13 mouse cellular contexts compared by ENCODE assay signal in genomic region chr3:30104515-30105098, GRCm38 (mm10).
DNase-seq lines count a peak whose midpoint lies in the region; ATAC-seq and TF ChIP-seq lines count a peak whose summit lies in the region.
"Had no signal": no experiment of that assay in that cellular context is flagged by ENCODE, and none has a peak within 500 bp of the region (broad histone marks: within the 10 kb centered on the region; RNA-seq: fewer than 3 reads in every experiment).

No protein-coding gene starts in this region.

- WGBS in heart, embryonic 15.5 days: 41% methylated on average over 4 of the region's 4 CpGs
- WGBS in lung, postnatal 0 days: 46% methylated on average over 4 of the region's 4 CpGs
- 44% methylated on average over 4 of the region's 4 CpGs for WGBS in heart, postnatal 0 days

- peak overlapping the region; percentile 68 for H3K27ac ChIP-seq in heart, embryonic 15.5 days
- H3K27ac ChIP-seq in lung, postnatal 0 days (ENCODE audit: low read length): peak overlapping the region; percentile 79
- peak overlapping the region; percentile 80 for H3K27ac ChIP-seq in heart, postnatal 0 days (ENCODE audit: low read depth)
- H3K27ac ChIP-seq: forebrain, embryonic 13.5 days; liver, embryonic 14.5 days had no signal

- no peaks in the 10 kb centered on the region for H3K36me3 ChIP-seq in heart, embryonic 15.5 days
- no peaks in the 10 kb centered on the region for H3K36me3 ChIP-seq in lung, postnatal 0 days (ENCODE audit: insufficient read depth, low read length)
- no peaks in the 10 kb centered on the region for H3K36me3 ChIP-seq in heart, postnatal 0 days (replicated peaks; ENCODE audit: control insufficient read depth, insufficient read depth, low read length)

- peaks cover 14% of the 10 kb centered on the region; the same call in 1 of the 2 replicates for H3K4me1 ChIP-seq in heart, embryonic 15.5 days (replicated peaks)
- H3K4me1 ChIP-seq in lung, postnatal 0 days (ENCODE audit: insufficient read depth, low read depth, low read length): peaks cover 3% of the 10 kb centered on the region; the same call in 1 of the 2 replicates
- H3K4me1 ChIP-seq in heart, postnatal 0 days (ENCODE audit: control insufficient read depth, insufficient read depth): no peaks in the 10 kb centered on the region
- H3K4me1 ChIP-seq: forebrain, embryonic 13.5 days had no signal

- H3K4me2 ChIP-seq in heart, embryonic 15.5 days: peak overlapping the region; percentile 44
- peak overlapping the region; percentile 51; the same call in 1 of the 2 replicates for H3K4me2 ChIP-seq in lung, postnatal 0 days (replicated peaks; ENCODE audit: low read depth, low read length)
- peak overlapping the region; percentile 55 for H3K4me2 ChIP-seq in heart, postnatal 0 days (ENCODE audit: low read depth, low read length)
- H3K4me2 ChIP-seq: forebrain, embryonic 13.5 days had no signal

- no peak for ATAC-seq in heart, embryonic 15.5 days (replicated peaks; ENCODE audit: insufficient number of reproducible peaks, insufficient read depth, low FRiP score, low read depth)
- no peak for ATAC-seq in lung, postnatal 0 days
- no peak for ATAC-seq in heart, postnatal 0 days (ENCODE audit: insufficient read depth, low read depth)
- no peak for ATAC-seq in frontal cortex, adult (ENCODE audit: low TSS enrichment)
- ATAC-seq: forebrain, embryonic 13.5 days; hindbrain, embryonic 16.5 days had no signal

- no peak overlapping the region for H3K9ac ChIP-seq in heart, embryonic 15.5 days
- no peak overlapping the region for H3K9ac ChIP-seq in lung, postnatal 0 days (replicated peaks; ENCODE audit: low read depth)
- peak overlapping the region; percentile 33; the same call in 1 of the 2 replicates for H3K9ac ChIP-seq in heart, postnatal 0 days (replicated peaks; ENCODE audit: low read depth, low read length)
- H3K9ac ChIP-seq: forebrain, embryonic 13.5 days; liver, embryonic 14.5 days had no signal

- no peak for TF ChIP-seq CTCF in lung, postnatal 0 days (IDR thresholded peaks at IDR 0.05)
- TF ChIP-seq CTCF in heart, postnatal 0 days (IDR thresholded peaks at IDR 0.05; ENCODE audit: low read depth): no peak

- H3K4me3 ChIP-seq in heart, embryonic 15.5 days: no peak overlapping the region
- no peak overlapping the region for H3K4me3 ChIP-seq in lung, postnatal 0 days (ENCODE audit: low read depth, low read length)
- H3K4me3 ChIP-seq in heart, postnatal 0 days (ENCODE audit: low read depth, low read length): peak overlapping the region; percentile 21; the same call in 1 of the 2 replicates
- H3K4me3 ChIP-seq: forebrain, embryonic 13.5 days had no signal

- H3K9me3 ChIP-seq in heart, embryonic 15.5 days (replicated peaks): no peaks in the 10 kb centered on the region
- H3K9me3 ChIP-seq in lung, postnatal 0 days (ENCODE audit: low read length): no peaks in the 10 kb centered on the region
- no peaks in the 10 kb centered on the region for H3K9me3 ChIP-seq in heart, postnatal 0 days (replicated peaks; ENCODE audit: control insufficient read depth, low read length)
- H3K9me3 ChIP-seq: forebrain, embryonic 13.5 days had no signal

- DNase-seq in heart, adult 8-10 months (ENCODE audit: low spot score): no peak
- no peak for DNase-seq in lung, postnatal 0 days (ENCODE audit: low spot score)
- no peak for DNase-seq in lung, postnatal 36 days
- no peak for DNase-seq in heart, postnatal 0 days (ENCODE audit: low spot score)
- no peak for DNase-seq in B cell, adult 2 months
- DNase-seq: cerebellum, adult 2 months; gastrocnemius, postnatal 10 days had no signal

- TF ChIP-seq EP300 in lung, postnatal 0 days (IDR thresholded peaks at IDR 0.05): no peak
- no peak for TF ChIP-seq EP300 in heart, postnatal 0 days (IDR thresholded peaks at IDR 0.05; ENCODE audit: low read depth)

- H3K27me3 ChIP-seq in heart, embryonic 15.5 days: no peaks in the 10 kb centered on the region
- H3K27me3 ChIP-seq in lung, postnatal 0 days (replicated peaks; ENCODE audit: insufficient read depth, low read length): no peaks in the 10 kb centered on the region
- H3K27me3 ChIP-seq in heart, postnatal 0 days (ENCODE audit: control insufficient read depth, insufficient read depth, low read length): no peaks in the 10 kb centered on the region
- H3K27me3 ChIP-seq: CH12.LX; forebrain, embryonic 13.5 days had no signal
